Mouse (Mus musculus) urinary bladder, postnatal 10 days (tissue): ENCODE results near the gene Spata48.

Source experiments
- DNase-seq: peaks from one replicate; pipeline ENCODE4 v3.0.0; 2022; ENCODE audit warnings: low spot score

The Spata48 gene

GRCm38 (mm10) chr11:11536295-11536694 is 74.4 kb downstream of the Spata48 start:
- DNase-seq, result no peak

GRCm38 (mm10) chr11:11545948-11546347 is 84.1 kb downstream of the Spata48 start:
- DNase-seq, result no peak

GRCm38 (mm10) chr11:11546903-11547511 is 85.1 kb downstream of the Spata48 start:
- no peak for DNase-seq

DNA sequence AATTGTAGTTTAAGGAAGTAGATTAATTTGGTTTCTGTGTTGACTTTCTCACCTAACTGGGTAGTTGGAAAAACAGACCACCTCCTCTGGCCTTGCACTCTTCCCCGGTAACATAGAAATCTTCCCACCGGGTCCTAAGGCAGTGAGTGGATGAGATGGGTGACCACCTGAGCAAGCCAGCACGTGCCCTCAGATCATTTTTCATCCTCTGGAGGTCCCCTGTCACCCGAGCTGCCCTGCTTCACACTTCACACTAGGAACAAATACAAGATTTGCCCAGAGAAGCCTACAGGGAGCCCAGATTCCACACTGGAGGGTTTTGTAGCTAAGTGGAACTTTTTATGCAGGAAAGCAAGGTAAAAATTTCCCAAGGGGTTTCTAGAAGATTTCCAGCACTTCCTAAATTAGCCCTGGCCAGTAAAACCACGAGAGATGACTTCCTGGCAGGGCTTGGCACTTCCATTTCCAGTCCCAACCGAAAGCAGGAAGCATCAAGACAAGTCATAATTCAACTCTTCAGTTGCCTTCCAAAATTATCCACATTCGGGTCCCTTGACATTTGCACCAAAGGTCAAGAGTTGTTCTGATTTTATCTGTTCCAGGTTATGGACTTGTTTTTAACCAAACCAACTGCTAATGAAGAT is 85.8 kb downstream of the Spata48 start:
- no peak for DNase-seq

DNA sequence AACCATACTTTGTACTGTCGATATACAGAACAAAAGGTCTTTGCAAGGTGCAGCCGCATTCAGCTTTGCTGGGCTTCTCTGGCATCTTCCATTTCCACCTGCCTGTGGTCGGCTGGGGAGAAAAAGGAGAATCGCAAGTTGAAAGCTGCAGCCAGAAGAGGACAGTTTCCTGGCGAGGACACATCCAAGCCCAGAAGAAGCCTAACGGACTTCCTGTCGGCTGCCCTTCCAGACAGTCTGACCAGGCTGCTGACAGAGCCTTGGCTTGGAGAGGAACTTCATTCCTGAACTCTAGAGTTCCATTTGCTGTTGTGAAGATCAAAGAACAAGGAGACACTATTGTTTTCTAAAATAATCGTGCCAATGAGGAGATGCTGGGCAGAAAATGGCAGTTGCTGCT is 93.7 kb downstream of the Spata48 start:
- no peak for DNase-seq

DNA sequence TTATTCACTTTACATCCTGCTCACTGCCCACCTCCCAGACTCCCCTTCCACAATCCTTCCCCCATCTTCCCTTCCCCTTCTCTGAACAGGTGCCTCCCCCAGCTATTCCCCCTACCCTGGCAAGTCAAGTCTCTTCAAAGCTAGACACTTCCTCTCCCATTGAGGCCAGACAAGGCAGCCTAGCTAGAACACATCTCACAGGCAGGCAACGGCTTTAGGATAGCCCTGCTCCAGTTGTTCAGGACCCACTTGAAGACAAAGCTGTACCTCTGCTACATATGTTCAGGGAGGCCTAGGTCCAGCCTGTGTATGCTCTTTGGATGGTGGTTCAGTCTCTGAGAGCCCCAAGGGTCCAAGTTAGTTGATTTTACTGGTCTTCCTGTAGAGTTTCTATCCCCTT is 94.3 kb downstream of the Spata48 start:
- no peak for DNase-seq

DNA sequence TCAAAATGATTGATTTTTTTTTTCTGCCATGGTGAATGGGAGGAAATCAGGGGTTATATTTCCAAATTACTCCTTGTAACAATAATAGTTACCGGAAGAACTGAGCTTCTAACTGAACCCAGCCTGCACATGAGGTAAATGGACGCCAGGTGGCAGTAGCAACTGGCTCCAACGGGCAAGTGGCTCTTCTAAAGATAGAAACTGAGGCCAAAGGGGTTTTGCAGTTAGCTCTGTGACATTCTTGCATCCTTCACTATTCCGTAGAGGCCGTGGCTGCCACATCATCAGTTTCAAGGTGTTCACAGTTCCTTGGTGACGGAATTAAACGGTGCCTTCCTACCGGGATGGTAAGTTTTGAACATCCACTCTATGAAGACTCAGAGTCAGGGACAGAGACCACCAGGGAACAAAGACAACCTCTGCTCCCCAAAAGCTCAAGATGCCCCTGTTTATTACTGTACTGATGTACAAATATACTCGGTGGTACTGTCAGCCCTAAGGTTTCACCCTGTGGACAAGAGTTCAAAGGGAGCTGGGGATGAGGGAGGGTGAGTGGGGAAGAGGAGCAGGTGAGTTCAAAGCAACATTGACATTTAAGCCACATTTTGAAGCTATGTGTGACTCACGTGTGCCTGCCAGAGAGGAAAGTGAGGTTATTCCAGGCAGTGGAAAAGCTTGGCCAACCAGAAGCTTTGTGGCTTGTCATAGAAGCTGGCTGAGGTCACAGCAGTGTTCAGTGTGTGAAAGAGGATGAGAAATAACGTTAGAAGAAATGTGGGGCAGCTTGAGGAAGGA is 95.5 kb downstream of the Spata48 start:
- no peak for DNase-seq

DNA sequence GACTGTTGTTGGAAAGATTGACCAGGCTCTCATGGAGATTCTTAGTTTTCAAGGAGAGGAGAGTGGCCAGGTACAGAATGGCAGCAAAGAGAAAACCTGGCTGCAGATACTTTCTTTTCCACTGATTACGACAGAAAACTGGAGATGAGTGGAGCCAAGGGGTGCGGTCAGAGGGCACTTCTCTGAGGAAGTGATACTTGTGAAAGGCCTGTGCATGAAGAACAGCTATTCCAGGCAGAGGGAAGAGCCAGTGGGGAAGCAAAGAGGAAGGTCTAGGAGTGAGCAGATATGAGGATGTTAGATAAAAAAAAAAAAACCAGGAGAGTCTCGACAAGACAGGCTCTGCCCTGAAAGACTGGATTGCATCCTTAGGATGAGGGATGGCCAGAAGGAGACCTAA is 96.8 kb downstream of the Spata48 start:
- DNase-seq, result no peak

- DNase-seq, result no peak
Measured at GRCm38 (mm10) chr11:11559099-11559686, 97.3 kb downstream of the Spata48 start.

DNA sequence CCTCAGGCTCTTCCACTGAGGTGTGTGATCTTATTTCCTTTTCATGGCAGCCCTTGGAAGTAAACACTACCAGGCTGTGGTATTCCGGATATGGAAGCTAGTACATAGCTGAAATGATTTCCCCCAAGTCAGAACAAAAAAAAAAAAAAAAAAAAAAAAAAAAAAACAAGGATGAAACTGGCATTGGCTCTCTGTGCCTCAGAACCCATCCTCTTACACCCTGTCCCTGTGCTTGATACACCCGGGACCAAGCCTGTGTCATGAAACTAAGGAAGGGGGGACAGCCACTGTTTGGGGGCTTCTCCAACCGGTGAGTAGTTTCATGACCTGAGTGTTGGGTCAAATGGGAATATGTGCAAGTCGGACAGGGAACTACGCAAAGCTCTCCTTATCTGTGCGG is 99.2 kb downstream of the Spata48 start:
- no peak for DNase-seq

GRCm38 (mm10) chr11:11564266-11565044 is 102.6 kb downstream of the Spata48 start:
- no peak for DNase-seq
